Mouse (Mus musculus) MEL (cell line): ENCODE data around the gene Isg20l2. TPM values are rescaled to one million over a fixed set of nuclear protein-coding genes. Genes with fewer than 3 reads are reported as not detected.

Experiments used
- DNase-seq: peaks from one replicate; pipeline ENCODE4 v3.0.0; 2011; ENCODE audit warnings: low read depth, low spot score
- H3K27ac ChIP-seq: 2 replicates; pipeline ENCODE4 v1.5.1; 2012; ENCODE audit warnings: low read depth, mild to moderate bottlenecking, control low read depth, low read length, moderate library complexity; ENCODE audit not compliant: control insufficient read depth
- H3K27me3 ChIP-seq, 2 experiments: fragments of 150-350 bp in 1 of 2; sonication (generic) in 1 of 2; 2 replicates each; pipeline ENCODE4 v1.6.1; 2012; ENCODE audit warnings: low read length in 2 of 2, mild to moderate bottlenecking in 2 of 2, improper control_type of control experiment in 1 of 2, moderate library complexity in 1 of 2; ENCODE audit not compliant: insufficient read depth in 2 of 2, control insufficient read depth in 1 of 2
- H3K36me3 ChIP-seq, 2 experiments: 2 replicates each; pipeline ENCODE4 v1.6.1; 2012 to 2014; ENCODE audit warnings: low read length in 2 of 2, improper control_type of control experiment in 1 of 2, inconsistent platforms in 1 of 2, mild to moderate bottlenecking in 1 of 2; ENCODE audit not compliant: insufficient read depth in 2 of 2, control insufficient read depth in 1 of 2
- H3K4me1 ChIP-seq, 2 experiments: fragments of 150-350 bp in 1 of 2; sonication (generic) in 1 of 2; 2 replicates each; pipeline ENCODE4 v1.6.1; 2012; ENCODE audit warnings: low read length in 2 of 2, improper control_type of control experiment in 1 of 2, mild to moderate bottlenecking in 1 of 2; ENCODE audit not compliant: insufficient read depth in 2 of 2, control insufficient read depth in 1 of 2
- H3K4me3 ChIP-seq, 2 experiments: fragments of 150-350 bp in 1 of 2; sonication (generic) in 1 of 2; 2 replicates each; pipeline ENCODE4 v1.5.1; 2012; ENCODE audit warnings: low read depth in 2 of 2, low read length in 2 of 2, mild to moderate bottlenecking in 2 of 2, moderate library complexity in 2 of 2, control low read depth in 1 of 2, improper control_type of control experiment in 1 of 2; ENCODE audit not compliant: control insufficient read depth in 1 of 2, insufficient read depth in 1 of 2
- H3K79me2 ChIP-seq: 2 replicates; pipeline ENCODE4 v1.6.1; 2012; ENCODE audit warnings: mild to moderate bottlenecking, low read length, moderate library complexity; ENCODE audit not compliant: control insufficient read depth, poor library complexity, insufficient read depth
- H3K9ac ChIP-seq: 2 replicates; pipeline ENCODE4 v1.6.1; 2012; ENCODE audit warnings: low read depth, mild to moderate bottlenecking, control low read depth, low read length, moderate library complexity; ENCODE audit not compliant: control insufficient read depth, poor library complexity, severe bottlenecking
- H3K9me3 ChIP-seq: fragments of 150-350 bp; sonication (generic); replicated peaks from 2 replicates; pipeline ENCODE4 v1.6.1; 2012; ENCODE audit warnings: mild to moderate bottlenecking, low read length, improper control_type of control experiment, moderate library complexity; ENCODE audit not compliant: insufficient read depth
- BHLHE40 ChIP-seq: IDR thresholded peaks from 2 replicates; pipeline ENCODE4 v1.6.1; 2012; ENCODE audit warnings: low read depth, mild to moderate bottlenecking, inconsistent platforms, low read length, improper control_type of control experiment, borderline replicate concordance
- CHD1 ChIP-seq: IDR thresholded peaks from 2 replicates; pipeline ENCODE4 v1.6.1; 2012; ENCODE audit warnings: low read depth, mild to moderate bottlenecking, inconsistent platforms, low read length, improper control_type of control experiment
- E2F4 ChIP-seq: IDR thresholded peaks from 2 replicates; pipeline ENCODE4 v1.6.1; 2011; ENCODE audit warnings: low read depth, low read length, improper control_type of control experiment, borderline replicate concordance
- ELF1 ChIP-seq: IDR thresholded peaks from 2 replicates; pipeline ENCODE4 v1.6.1; 2014; ENCODE audit warnings: low read depth, mild to moderate bottlenecking, inconsistent platforms, low read length, improper control_type of control experiment, moderate library complexity
- ETS1 ChIP-seq: IDR thresholded peaks from 2 replicates; pipeline ENCODE4 v1.6.1; 2012; ENCODE audit warnings: low read depth, mild to moderate bottlenecking, inconsistent platforms, low read length, improper control_type of control experiment, moderate library complexity
- HCFC1 ChIP-seq: IDR thresholded peaks from 2 replicates; pipeline ENCODE4 v1.6.1; 2012; ENCODE audit warnings: low read depth, mild to moderate bottlenecking, inconsistent platforms, low read length, improper control_type of control experiment, moderate library complexity
- KAT2A ChIP-seq: conservative IDR thresholded peaks from 2 replicates; pipeline ENCODE4 v1.6.1; 2012; ENCODE audit warnings: low read depth, low read length, improper control_type of control experiment, inconsistent platforms
- MAX ChIP-seq: IDR thresholded peaks from 2 replicates; pipeline ENCODE4 v1.6.1; 2011; ENCODE audit warnings: low read length, improper control_type of control experiment
- MAZ ChIP-seq: IDR thresholded peaks from 2 replicates; pipeline ENCODE4 v1.6.1; 2012; ENCODE audit warnings: low read depth, mild to moderate bottlenecking, inconsistent platforms, low read length, improper control_type of control experiment
- MYB ChIP-seq: IDR thresholded peaks from 2 replicates; pipeline ENCODE4 v1.6.1; 2011; ENCODE audit warnings: mild to moderate bottlenecking, low read depth, low read length, improper control_type of control experiment
- MYC ChIP-seq: IDR thresholded peaks from 2 replicates; pipeline ENCODE4 v1.6.1; 2011; ENCODE audit warnings: low read depth, mild to moderate bottlenecking, low read length, improper control_type of control experiment, moderate library complexity
- NELFE ChIP-seq: IDR thresholded peaks from 2 replicates; pipeline ENCODE4 v1.6.1; 2011; ENCODE audit warnings: low read depth, low read length, improper control_type of control experiment
- POLR2AphosphoS5 ChIP-seq: IDR thresholded peaks from 2 replicates; pipeline ENCODE4 v1.6.1; 2012; ENCODE audit warnings: low read depth, borderline replicate concordance, mild to moderate bottlenecking, inconsistent platforms, low read length, moderate library complexity, mixed read lengths
- SMC3 ChIP-seq: IDR thresholded peaks from 2 replicates; pipeline ENCODE4 v1.6.1; 2011; ENCODE audit warnings: low read depth, low read length, improper control_type of control experiment
- TAL1 ChIP-seq: IDR thresholded peaks from 2 replicates; pipeline ENCODE4 v1.6.1; 2012; ENCODE audit warnings: mild to moderate bottlenecking, inconsistent platforms, low read length, moderate library complexity, mixed read lengths
- UBTF ChIP-seq: IDR thresholded peaks from 2 replicates; pipeline ENCODE4 v1.6.1; 2012; ENCODE audit warnings: low read depth, mild to moderate bottlenecking, inconsistent platforms, low read length, improper control_type of control experiment, moderate library complexity, borderline replicate concordance; ENCODE audit not compliant: insufficient read depth
- USF1 ChIP-seq: IDR thresholded peaks from 2 replicates; pipeline ENCODE4 v1.6.1; 2014; ENCODE audit warnings: low read depth, mild to moderate bottlenecking, inconsistent platforms, low read length, improper control_type of control experiment, moderate library complexity
- ZC3H11A ChIP-seq: IDR thresholded peaks from 2 replicates; pipeline ENCODE4 v1.6.1; 2012; ENCODE audit warnings: low read depth, mild to moderate bottlenecking, inconsistent platforms, low read length, improper control_type of control experiment
- ZKSCAN1 ChIP-seq: IDR thresholded peaks from 2 replicates; pipeline ENCODE4 v1.6.1; 2012; ENCODE audit warnings: low read depth, mild to moderate bottlenecking, inconsistent platforms, low read length, improper control_type of control experiment, moderate library complexity
- polyA plus RNA-seq, 2 experiments: library from polyadenylated mRNA; stranded (reverse) in 1 of 2; unstranded in 1 of 2; fragments of >175 nt in 1 of 2; fragments of >200 nt in 1 of 2; gene quantifications; 2 replicates each; pipeline versions ENCODE4 v1.2.1 to v1.2.4; 2012; ENCODE audit warnings: low replicate concordance in 2 of 2, low read depth in 1 of 2; ENCODE audit not compliant: insufficient read length in 2 of 2, insufficient read depth in 1 of 2, missing spikeins in 1 of 2
- total RNA-seq: library from RNA; depleted of rRNA; stranded (reverse); fragments of 300-350 nt; gene quantifications from 2 replicates; pipeline ENCODE4 v1.2.3, GENCODE M21; 2012

Gene Isg20l2
- total and polyA plus RNA-seq, 3 experiments = 45.0 to 71.8 TPM; not detected in 1

DNA sequence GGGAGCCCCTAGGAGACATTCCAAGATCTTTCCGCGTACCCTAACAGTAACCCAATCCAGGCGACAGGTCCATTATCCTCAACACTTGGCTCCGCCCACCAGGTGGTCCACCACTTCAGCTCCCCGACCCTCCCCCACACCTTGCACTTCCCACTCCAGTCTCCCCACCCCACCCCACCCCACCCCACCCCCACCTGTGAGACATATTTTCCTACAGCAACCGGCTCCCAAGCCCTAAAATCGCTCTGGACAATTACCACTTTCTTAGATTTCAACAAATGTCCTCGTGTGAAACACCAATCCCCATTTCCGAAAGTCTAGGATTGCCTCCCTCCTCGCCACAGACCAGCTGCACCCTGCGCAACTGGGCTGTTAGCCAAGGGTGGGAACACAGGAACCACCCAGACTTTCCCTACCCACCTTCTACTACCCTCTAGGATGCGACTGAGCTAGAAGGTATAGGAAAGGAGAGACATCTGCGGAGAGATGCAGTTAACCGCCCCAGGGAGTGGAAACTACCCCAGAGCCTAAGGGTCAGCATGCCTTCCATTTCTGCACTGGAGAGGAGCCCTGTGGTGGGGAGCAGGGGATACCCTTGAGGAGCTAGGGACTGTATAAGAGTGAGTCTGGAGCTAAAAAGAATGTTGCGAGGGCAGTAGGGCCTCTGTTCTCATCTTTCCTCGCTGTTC, 19.3 kb downstream of the Isg20l2 start:
- H3K27ac ChIP-seq = no peak overlapping the region
- H3K4me1 ChIP-seq = no peaks in the 10 kb centered on the region
- H3K4me3 ChIP-seq = no peak overlapping the region
- no peaks in the 10 kb centered on the region for H3K9me3 ChIP-seq
- no peak for DNase-seq
- no peaks in the 10 kb centered on the region for H3K36me3 ChIP-seq
- TF ChIP-seq BHLHE40 (no peak), ZKSCAN1 (no peak), SMC3 (no peak), NELFE (no peak)
- no peaks in the 10 kb centered on the region for H3K27me3 ChIP-seq
- H3K9ac ChIP-seq = no peak overlapping the region
- no peaks in the 10 kb centered on the region for H3K79me2 ChIP-seq

DNA sequence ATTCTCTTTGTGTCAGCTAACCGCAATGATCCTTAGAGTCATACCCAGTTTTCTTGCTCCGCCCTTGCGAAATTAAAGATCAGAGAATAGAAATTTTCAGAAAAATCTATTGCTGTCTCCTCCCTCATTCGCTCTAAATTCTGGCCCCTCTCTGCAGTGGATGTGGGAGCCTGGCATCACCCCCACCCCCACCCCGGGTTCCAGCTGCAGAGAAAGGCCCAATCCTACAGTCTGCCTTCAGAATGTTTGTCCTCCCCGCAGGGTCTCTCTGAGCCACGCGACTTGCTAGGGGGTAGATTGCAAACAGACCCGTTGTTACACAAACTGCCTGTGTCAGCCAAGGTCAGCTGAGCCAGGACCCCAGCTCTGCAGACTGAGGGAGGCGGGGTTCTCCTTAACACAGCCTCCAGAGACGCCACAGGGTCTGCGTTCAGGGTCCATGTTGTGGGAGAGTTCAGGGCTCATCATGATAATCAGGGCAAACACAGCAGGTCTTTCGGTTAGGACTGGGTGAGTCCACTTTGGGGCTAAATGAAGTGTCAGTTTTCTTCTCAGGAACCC, 19.9 kb downstream of the Isg20l2 start:
- Histone ChIP-seq H3K27ac (no peak overlapping the region), H3K4me1 (no peaks in the 10 kb centered on the region), H3K4me3 (no peak overlapping the region), H3K36me3 (no peaks in the 10 kb centered on the region), H3K9ac (no peak overlapping the region), H3K9me3 (no peaks in the 10 kb centered on the region), H3K27me3 (no peaks in the 10 kb centered on the region), H3K79me2 (no peaks in the 10 kb centered on the region)
- TF ChIP-seq SMC3 (no peak), MYB (no peak), USF1 (no peak), HCFC1 (no peak), E2F4 (no peak), ELF1 (no peak), POLR2AphosphoS5 (no peak), MAX (no peak), ZKSCAN1 (no peak), ZC3H11A (no peak), CHD1 (no peak), TAL1 (no peak), KAT2A (no peak), ETS1 (no peak), UBTF (no peak), MYC (no peak), MAZ (no peak)
- DNase-seq = no peak
